Mouse (Mus musculus): ENCODE data around the gene Sox12. TPM values are rescaled to one million over a fixed set of nuclear protein-coding genes. Genes with fewer than 3 reads are reported as not detected.

The Sox12 gene
- polyA plus RNA-seq, 1 experiment from 2014 or later = 20.7 TPM

DNA sequence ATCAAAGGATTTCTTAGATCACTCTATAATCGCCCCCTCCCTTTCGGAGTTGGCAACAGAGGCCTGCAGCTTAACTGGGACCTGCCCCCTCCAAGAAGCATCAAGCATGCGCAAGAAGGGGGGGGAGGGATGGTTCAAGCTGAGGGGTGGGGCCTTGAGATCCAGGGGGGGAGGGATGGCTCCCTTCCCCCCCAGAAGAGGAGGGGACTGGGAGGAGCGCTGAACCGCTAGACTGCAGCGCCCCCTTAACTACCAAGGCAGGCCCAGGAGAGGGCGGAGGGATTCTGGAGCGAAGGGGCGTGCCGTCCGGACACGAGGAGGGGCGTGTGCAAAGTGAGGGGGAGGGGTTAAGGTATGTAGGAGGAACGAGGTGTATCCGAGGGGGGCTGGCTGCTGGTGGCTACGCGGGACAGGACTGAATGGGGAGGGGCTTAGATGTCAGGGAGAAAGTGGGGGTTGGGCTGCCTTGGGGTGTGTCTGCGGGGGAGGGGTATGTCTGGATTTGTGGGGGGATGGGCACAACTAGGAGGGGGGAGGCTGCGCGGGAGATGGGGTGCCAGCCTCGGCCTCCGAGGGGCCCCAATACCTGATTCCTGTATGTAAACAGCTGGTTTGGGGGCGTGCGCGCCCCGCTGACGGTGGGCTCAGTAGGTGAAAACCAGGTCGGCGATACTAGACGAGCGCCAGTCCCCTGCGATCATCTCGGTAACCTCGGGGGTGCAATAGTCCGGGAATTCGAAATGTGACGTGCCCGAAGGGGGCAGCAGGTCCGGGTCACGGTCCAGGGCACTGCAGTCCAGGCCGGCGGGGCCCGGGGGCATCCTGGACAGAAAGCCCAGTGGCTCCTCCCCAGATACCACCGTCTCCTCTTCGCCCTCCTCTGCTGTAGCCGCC lies 1.5 kb downstream of the Sox12 start:
- DNase-seq (ENCODE audit: low spot score) = peak; percentile 96
- no peaks in the 10 kb centered on the region for H3K9me3 ChIP-seq (ENCODE audit: control insufficient read depth, low read length)
- H3K9ac ChIP-seq (ENCODE audit: low read depth, low read length) = peak overlapping the region; percentile 96
- peak overlapping the region; percentile 79 for H3K4me3 ChIP-seq (ENCODE audit: low read depth, low read length)
- peaks cover 9% of the 10 kb centered on the region; the same call in 1 of the 2 replicates for H3K4me1 ChIP-seq (replicated peaks; ENCODE audit: control insufficient read depth, insufficient read depth, low read length)
- under 1% methylated on average over 45 of the region's 46 CpGs for WGBS
- no peaks in the 10 kb centered on the region for H3K36me3 ChIP-seq (ENCODE audit: control insufficient read depth, insufficient read depth, low read length)
- H3K4me2 ChIP-seq (replicated peaks; ENCODE audit: low read depth, low read length) = peak overlapping the region; percentile 87
- no peaks in the 10 kb centered on the region for H3K27me3 ChIP-seq (ENCODE audit: control insufficient read depth, insufficient read depth, low read length)
- ATAC-seq (ENCODE audit: low FRiP score) = peak; percentile 71
- peak overlapping the region; percentile 99 for H3K27ac ChIP-seq (ENCODE audit: low read depth, low read length)

DNA sequence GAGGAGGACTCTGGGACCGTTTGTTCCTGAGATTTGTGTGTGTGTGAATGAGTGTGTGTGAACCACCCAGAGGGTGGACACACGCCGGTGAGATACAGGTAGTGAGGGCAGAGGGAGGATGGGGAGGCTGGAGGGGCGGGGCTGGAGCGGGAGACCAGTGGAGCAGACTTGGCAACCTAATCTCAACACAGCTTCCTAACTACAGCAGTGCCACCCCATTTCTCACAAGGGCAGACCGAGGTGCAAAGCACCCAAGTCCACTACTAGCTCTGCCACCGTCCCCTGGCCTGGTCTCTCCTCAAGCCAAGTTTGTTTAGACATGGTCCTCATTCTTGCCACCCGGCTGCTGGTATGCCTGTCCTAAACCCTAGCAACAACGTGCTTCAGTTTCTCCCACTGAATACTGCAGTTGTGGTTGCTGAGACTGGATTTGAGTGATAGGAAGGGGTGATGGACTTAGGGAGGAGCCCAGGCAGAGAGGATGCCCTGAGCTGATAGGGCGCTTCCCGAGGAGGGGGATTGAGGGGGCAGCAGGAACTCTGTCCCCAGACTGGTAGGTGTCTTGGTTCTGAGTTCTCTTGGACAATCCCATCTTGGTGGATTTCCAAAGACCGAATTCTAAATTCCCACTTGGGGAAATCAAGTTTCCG lies 2.5 kb downstream of the Sox12 start:
- DNase-seq (ENCODE audit: low spot score) (no peak), ATAC-seq (ENCODE audit: low FRiP score) (no peak)
- Histone ChIP-seq H3K27me3 (ENCODE audit: control insufficient read depth, insufficient read depth, low read length) (no peaks in the 10 kb centered on the region), H3K4me3 (ENCODE audit: low read depth, low read length) (peak overlapping the region; percentile 79), H3K4me1 (replicated peaks; ENCODE audit: control insufficient read depth, insufficient read depth, low read length) (peaks cover 9% of the 10 kb centered on the region; the same call in 1 of the 2 replicates), H3K4me2 (replicated peaks; ENCODE audit: low read depth, low read length) (peak overlapping the region; percentile 87), H3K9ac (ENCODE audit: low read depth, low read length) (peak overlapping the region; percentile 96), H3K9me3 (ENCODE audit: control insufficient read depth, low read length) (no peaks in the 10 kb centered on the region), H3K36me3 (ENCODE audit: control insufficient read depth, insufficient read depth, low read length) (no peaks in the 10 kb centered on the region), H3K27ac (ENCODE audit: low read depth, low read length) (0 out of 2 replicates have a peak overlapping the region, but pooled peaks have one; percentile 24)
- WGBS = 30% methylated on average over 13 of the region's 13 CpGs

DNA sequence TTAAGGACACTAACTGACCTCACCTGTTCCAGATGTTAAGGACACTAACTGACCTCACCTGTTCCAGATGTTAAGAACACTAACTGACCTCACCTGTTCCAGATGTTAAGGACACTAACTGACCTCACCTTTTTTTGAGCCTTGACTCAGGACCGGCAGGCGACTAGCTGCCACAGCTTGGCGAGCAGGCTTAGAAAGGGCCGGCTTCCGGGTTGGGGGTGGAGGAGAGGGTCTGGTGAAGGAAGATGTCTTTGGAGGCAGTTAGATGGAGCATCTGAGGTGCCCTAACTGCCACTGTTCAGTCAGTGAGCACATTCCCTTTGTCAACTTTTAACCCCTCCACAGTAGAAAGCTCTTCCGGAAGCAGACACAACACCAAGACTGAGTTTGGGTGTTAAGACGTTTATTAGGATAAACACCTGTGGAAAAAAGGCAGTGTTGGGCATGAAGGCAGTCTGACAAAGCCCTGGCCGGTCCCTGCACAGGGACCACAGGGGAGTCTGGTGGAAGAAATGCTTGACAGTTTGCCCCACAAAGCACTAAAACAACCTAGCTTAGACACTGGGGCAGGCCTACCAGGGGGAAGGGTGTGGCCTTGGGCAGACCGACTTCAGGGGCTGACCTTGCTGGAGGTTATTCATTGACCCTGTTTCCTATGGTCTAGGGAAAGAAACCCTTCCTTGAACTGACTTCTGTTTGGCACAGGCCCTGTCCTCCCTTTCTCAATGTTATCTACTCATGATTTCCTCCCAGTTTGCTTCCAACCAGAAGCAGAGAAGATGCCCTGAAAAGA lies 4.4 kb downstream of the Sox12 start:
- no peak overlapping the region for H3K4me3 ChIP-seq (ENCODE audit: low read depth, low read length)
- ATAC-seq (ENCODE audit: low FRiP score) (no peak), DNase-seq (ENCODE audit: low spot score) (no peak)
- H3K4me2 ChIP-seq (replicated peaks; ENCODE audit: low read depth, low read length) = no peak overlapping the region; the same call in 1 of the 2 replicates
- no peaks in the 10 kb centered on the region for H3K27me3 ChIP-seq (ENCODE audit: control insufficient read depth, insufficient read depth, low read length)
- H3K9me3 ChIP-seq (ENCODE audit: control insufficient read depth, low read length) = no peaks in the 10 kb centered on the region
- 56% methylated on average over 9 of the region's 9 CpGs for WGBS
- H3K4me1 ChIP-seq (replicated peaks; ENCODE audit: control insufficient read depth, insufficient read depth, low read length) = peaks cover 9% of the 10 kb centered on the region; the same call in 1 of the 2 replicates
- no peak overlapping the region for H3K9ac ChIP-seq (ENCODE audit: low read depth, low read length)
- H3K36me3 ChIP-seq (ENCODE audit: control insufficient read depth, insufficient read depth, low read length) = no peaks in the 10 kb centered on the region
- no peak overlapping the region for H3K27ac ChIP-seq (ENCODE audit: low read depth, low read length)

DNA sequence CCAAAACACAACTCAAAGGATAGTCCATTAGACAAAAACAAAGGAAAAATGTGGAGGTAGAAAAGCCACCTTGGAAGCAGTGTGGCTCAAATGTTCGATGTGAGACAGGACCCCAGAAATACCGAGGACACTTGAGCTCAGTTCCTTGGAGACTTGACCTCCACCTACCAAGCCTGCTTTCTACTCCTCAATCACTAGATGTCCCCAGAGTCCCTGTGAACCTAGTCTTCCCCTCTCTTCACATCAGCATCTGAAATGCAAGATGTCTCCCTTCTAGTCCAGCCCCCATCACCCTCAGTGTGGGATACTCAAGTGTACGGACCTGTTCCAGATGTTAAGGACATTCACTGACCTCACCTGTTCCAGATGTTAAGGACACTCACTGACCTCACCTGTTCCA lies 5.1 kb downstream of the Sox12 start:
- Histone ChIP-seq H3K9ac (ENCODE audit: low read depth, low read length) (no peak overlapping the region), H3K27ac (ENCODE audit: low read depth, low read length) (no peak overlapping the region), H3K9me3 (ENCODE audit: control insufficient read depth, low read length) (no peaks in the 10 kb centered on the region), H3K27me3 (ENCODE audit: control insufficient read depth, insufficient read depth, low read length) (no peaks in the 10 kb centered on the region), H3K4me3 (ENCODE audit: low read depth, low read length) (no peak overlapping the region), H3K4me1 (replicated peaks; ENCODE audit: control insufficient read depth, insufficient read depth, low read length) (peaks cover 9% of the 10 kb centered on the region; the same call in 1 of the 2 replicates), H3K36me3 (ENCODE audit: control insufficient read depth, insufficient read depth, low read length) (no peaks in the 10 kb centered on the region), H3K4me2 (replicated peaks; ENCODE audit: low read depth, low read length) (no peak overlapping the region)
- ATAC-seq (ENCODE audit: low FRiP score) (no peak), DNase-seq (ENCODE audit: low spot score) (peak; percentile 66)
- 13% methylated on average over 3 of the region's 3 CpGs for WGBS

DNA sequence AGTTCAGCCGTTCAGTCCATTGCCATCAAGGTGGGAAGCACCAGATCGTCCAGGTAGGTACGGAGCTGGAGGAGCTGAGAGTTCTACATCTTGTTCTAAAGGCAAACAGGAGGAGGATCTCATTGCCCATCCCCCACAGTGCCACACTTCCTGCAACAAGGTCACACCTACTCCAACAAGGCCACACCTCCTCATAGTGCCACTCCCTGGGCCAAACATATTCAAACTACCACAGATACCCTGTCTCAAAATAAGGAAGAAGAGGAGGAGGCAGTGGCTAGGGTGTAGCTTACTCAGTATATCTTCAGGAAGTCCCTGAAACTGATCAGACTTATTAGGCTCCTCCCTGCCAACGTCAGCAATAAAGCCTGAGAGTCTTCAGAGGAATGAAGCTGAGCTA lies 13.7 kb downstream of the Sox12 start:
- WGBS = 84% methylated on average over 4 of the region's 4 CpGs
- no peaks in the 10 kb centered on the region for H3K36me3 ChIP-seq (ENCODE audit: control insufficient read depth, insufficient read depth, low read length)

DNA sequence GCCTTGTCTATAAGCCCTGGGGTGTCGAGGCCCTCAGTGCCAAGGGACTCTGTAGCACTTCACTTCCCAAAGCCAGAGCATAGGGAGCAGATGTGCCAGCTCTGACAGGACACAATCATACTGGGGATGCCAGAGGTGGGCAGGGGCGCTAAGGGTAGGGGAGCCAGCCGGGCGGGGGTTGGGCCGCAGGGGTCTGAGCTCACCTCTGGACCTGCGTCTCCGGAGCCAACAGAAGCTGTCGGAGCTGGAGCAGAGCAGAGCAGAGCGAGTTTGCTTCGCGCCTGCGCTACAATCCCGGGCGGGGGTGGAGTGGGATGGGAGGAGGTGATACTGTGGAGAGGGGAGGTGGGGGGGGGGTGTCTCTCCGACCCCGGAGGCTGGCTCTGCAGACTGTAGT lies 21.5 kb downstream of the Sox12 start, which contains the start of gene Nrsn2:
Gene Nrsn2 (minus strand): TSS at position 294 of the 397 bp plus-strand sequence.
- Histone ChIP-seq H3K4me3 (ENCODE audit: low read depth, low read length) (peak within 1 kb of the TSS; percentile 18; the same call in 1 of the 2 replicates), H3K27me3 (ENCODE audit: control insufficient read depth, insufficient read depth, low read length) (0 out of 2 replicates have a peak, but pooled peaks cover 2% of the 10 kb centered on the region), H3K36me3 (ENCODE audit: control insufficient read depth, insufficient read depth, low read length) (no peaks in the 10 kb centered on the region), H3K9ac (ENCODE audit: low read depth, low read length) (peak within 1 kb of the TSS; percentile 56; the same call in 1 of the 2 replicates), H3K27ac (ENCODE audit: low read depth, low read length) (peak within 1 kb of the TSS; percentile 80), H3K9me3 (ENCODE audit: control insufficient read depth, low read length) (no peaks in the 10 kb centered on the region), H3K4me2 (replicated peaks; ENCODE audit: low read depth, low read length) (peak within 1 kb of the TSS; percentile 40), H3K4me1 (replicated peaks; ENCODE audit: control insufficient read depth, insufficient read depth, low read length) (peaks cover 10% of the 10 kb centered on the region; the same call in 1 of the 2 replicates)
- DNase-seq (ENCODE audit: low spot score) = peak; percentile 42
- WGBS = 3% methylated on average over 16 of the region's 16 CpGs
- ATAC-seq (ENCODE audit: low FRiP score) = peak; percentile 74

More for the DNA sequence above, 13.7 kb downstream of the Sox12 start:
- no peak overlapping the region for H3K4me2 ChIP-seq (replicated peaks; ENCODE audit: low read depth, low read length)
- no peaks in the 10 kb centered on the region for H3K9me3 ChIP-seq (ENCODE audit: control insufficient read depth, low read length)
- no peaks in the 10 kb centered on the region for H3K27me3 ChIP-seq (ENCODE audit: control insufficient read depth, insufficient read depth, low read length)
- H3K9ac ChIP-seq (ENCODE audit: low read depth, low read length) = no peak overlapping the region
- DNase-seq (ENCODE audit: low spot score) = no peak
- H3K4me1 ChIP-seq (replicated peaks; ENCODE audit: control insufficient read depth, insufficient read depth, low read length) = no peaks in the 10 kb centered on the region
- no peak overlapping the region for H3K27ac ChIP-seq (ENCODE audit: low read depth, low read length)
- no peak for ATAC-seq (ENCODE audit: low FRiP score)
- H3K4me3 ChIP-seq (ENCODE audit: low read depth, low read length) = no peak overlapping the region

DNA sequence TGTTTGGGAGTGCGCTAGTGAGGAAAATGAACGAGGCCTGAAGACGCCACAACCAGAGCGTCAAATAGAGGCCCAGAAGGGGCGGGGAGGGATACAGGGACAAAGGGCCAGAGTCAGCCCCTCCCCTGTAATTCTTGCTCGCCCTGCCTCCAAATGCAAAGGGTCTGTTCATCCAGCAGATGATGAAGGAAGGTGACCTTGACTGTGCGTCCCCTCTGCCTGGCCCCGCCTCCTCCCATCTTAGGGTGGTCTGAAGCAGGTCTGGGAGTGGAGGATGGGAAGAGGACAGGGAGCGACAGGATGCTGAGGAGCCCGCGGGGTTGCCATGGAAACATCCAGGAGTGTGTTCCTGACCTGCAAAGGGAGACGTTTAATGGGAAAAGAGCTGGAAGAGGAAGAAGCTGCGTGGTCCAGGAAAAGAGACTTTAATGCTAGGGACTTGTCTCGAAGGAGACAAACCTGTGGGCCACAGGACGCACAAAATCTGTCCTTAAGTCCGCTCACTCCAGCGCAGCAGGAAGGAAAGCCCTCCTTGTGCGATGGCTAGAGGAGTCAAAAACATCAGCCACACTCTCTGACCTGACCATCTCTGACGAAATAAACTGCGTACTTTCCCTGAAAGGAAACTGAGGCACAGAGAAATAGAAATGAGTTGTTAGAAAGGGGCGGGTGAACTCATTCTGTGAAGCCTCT lies 22.1 kb downstream of the Sox12 start:
- DNase-seq (ENCODE audit: low spot score) (peak; percentile 78), ATAC-seq (ENCODE audit: low FRiP score) (peak; percentile 92)
- Histone ChIP-seq H3K9ac (ENCODE audit: low read depth, low read length) (peak overlapping the region; percentile 56; the same call in 1 of the 2 replicates), H3K27me3 (ENCODE audit: control insufficient read depth, insufficient read depth, low read length) (0 out of 2 replicates have a peak, but pooled peaks cover 2% of the 10 kb centered on the region), H3K27ac (ENCODE audit: low read depth, low read length) (peak overlapping the region; percentile 80), H3K36me3 (ENCODE audit: control insufficient read depth, insufficient read depth, low read length) (no peaks in the 10 kb centered on the region), H3K4me3 (ENCODE audit: low read depth, low read length) (peak overlapping the region; percentile 18; the same call in 1 of the 2 replicates), H3K4me2 (replicated peaks; ENCODE audit: low read depth, low read length) (peak overlapping the region; percentile 40), H3K4me1 (replicated peaks; ENCODE audit: control insufficient read depth, insufficient read depth, low read length) (peaks cover 10% of the 10 kb centered on the region; the same call in 1 of the 2 replicates), H3K9me3 (ENCODE audit: control insufficient read depth, low read length) (no peaks in the 10 kb centered on the region)
- 4% methylated on average over 21 of the region's 21 CpGs for WGBS
